Mouse (Mus musculus) urinary bladder, postnatal 36 days (tissue): ENCODE results near the gene Prss1.
"Not testable (repeated sequence)": the region's sequence is repeated elsewhere in the genome, so short reads cannot be mapped to it uniquely, and the experiment has no call there.

Experiments used
- DNase-seq, 2 experiments: peaks; one replicate each; pipeline ENCODE4 v3.0.0; 2022; ENCODE audit warnings: low spot score in 2 of 2, mixed read lengths in 1 of 2

Prss1 gene

GRCm38 (mm10) chr6:41458632-41459031 is at the start of gene Prss1:
Prss1 (plus strand) TSS chr6:41458932.
- DNase-seq = not testable (repeated sequence)

GRCm38 (mm10) chr6:41442261-41442660 is 16.5 kb upstream of the Prss1 start:
- not testable (repeated sequence) for DNase-seq

GRCm38 (mm10) chr6:41446045-41446444 is 12.7 kb upstream of the Prss1 start, which contains the start of gene Gm10334:
Gm10334 (minus strand) TSS chr6:41446145.
- DNase-seq = not testable (repeated sequence)

GRCm38 (mm10) chr6:41499374-41499773 is 40.6 kb downstream of the Prss1 start:
- no peak for DNase-seq

DNA sequence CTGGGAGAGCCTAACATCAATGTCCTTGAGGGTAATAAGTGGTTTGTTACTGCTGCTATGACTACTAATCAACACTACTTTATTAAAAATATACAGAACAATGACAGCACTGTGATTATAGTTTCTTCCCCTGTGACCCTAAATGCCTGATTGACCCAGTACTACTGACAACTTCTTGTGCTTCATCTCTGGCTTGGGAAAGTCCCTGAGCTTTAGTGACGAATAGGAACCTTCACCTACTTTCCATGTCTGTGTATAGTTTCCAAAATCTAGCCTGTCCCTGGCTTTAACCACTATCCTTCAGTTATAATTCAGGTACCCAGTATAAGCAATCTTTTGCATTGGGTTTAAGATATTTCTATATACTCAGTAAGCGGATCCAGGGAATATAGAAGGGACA is 46.2 kb downstream of the Prss1 start:
- DNase-seq = no peak

GRCm38 (mm10) chr6:41505323-41505722 is 46.6 kb downstream of the Prss1 start:
- no peak for DNase-seq
